Mouse (Mus musculus): Measurements from ENCODE around the gene Hsd3b4.
"Not testable (repeated sequence)": the region's sequence is repeated elsewhere in the genome, so short reads cannot be mapped to it uniquely, and the experiment has no call there.

Gene Hsd3b4

GRCm38 (mm10) chr3:98510414-98510813 is at the start of gene Hsd3b4:
Gene Hsd3b4, minus strand, starts transcription at chr3:98510514.
- not testable (repeated sequence) for DNase-seq (ENCODE audit: low spot score in 2 of 2)

- DNase-seq (ENCODE audit: low spot score in 2 of 2) = not testable (repeated sequence)
These were observed 40.5 kb upstream of the Hsd3b4 start for GRCm38 (mm10) chr3:98550832-98551231.

GRCm38 (mm10) chr3:98550215-98550614 is 39.9 kb upstream of the Hsd3b4 start:
- DNase-seq (ENCODE audit: low spot score in 2 of 2) = not testable (repeated sequence)

DNA sequence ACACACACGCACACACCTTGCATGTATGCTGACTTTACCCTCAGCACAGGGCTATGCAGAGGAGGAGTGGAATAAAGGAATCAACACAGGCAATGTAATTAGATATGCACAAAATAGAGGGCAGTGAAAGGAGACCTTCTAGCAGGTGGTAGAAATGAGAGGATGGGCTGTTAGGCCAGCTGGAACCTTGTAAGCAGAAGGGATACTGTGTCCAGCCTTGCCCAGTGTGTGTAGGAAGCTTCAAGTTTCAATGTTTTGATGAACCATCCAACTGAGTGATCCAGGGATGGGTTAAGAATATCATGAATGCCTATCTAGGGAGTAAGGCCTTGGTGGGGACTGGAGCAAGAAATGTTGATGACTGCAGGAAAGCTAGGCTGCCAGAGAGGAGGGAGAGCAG is 38.2 kb upstream of the Hsd3b4 start:
- DNase-seq (ENCODE audit: low spot score in 2 of 2) = not testable (repeated sequence)

DNA sequence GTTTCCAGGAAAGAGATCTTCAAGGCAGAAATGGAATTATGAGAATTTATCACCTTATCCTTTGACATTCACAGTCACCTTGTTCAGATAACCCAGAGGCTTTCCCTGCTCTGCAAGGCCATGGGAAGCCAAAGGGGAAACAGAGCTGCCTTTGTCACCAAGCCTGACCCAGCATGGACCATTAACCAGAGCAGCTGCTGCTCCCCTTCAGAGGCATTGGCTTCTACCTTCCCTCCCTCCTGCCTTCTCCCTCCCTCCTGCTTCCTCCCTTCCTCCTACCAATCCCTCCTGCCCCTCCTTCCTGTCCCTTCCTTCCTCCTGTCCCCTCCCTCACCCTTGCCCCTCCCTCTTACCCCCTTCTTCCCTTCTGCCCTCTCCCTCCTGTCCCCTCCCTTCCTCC is 37.3 kb upstream of the Hsd3b4 start:
- DNase-seq (ENCODE audit: low spot score in 2 of 2) = not testable (repeated sequence)

DNA sequence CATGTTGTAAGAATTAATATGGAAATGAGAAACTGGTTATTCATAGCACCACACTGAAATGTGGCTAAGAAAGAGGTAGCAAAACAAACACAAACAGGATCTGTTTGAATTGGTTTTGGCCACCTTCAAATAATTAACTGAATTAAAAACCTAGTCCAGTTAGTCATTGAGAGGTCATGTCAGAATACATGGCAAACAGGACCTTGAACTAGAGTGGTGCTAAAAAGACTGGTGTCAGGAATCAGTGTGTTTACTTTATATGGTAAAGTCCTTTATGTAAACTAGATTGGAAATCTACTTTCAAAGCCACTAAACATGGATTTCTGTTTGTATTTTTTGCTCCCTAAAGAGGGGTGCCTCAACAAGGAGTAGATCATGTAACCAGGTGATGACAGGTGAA is 14.7 kb upstream of the Hsd3b4 start:
- DNase-seq (ENCODE audit: low spot score in 2 of 2) = not testable (repeated sequence)

DNA sequence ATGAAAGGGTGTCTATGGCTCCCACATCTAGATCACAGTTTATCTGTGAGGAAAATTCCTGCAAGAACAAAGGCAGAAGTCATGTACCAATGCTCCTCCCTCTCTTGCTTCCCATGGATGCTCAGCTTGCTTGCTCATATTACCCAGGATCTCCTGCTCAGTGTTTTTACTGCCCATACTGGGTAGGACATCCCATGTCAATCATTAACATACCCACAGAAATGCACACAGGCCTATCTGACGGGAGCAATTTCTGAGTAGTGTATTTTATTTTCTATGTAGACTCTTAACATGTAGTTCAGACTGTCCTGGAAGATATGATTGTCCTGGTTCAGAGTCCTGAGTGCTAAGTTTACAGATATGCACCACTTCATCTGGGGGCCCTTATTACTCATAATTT is 14.2 kb upstream of the Hsd3b4 start:
- not testable (repeated sequence) for DNase-seq (ENCODE audit: low spot score in 2 of 2)

DNA sequence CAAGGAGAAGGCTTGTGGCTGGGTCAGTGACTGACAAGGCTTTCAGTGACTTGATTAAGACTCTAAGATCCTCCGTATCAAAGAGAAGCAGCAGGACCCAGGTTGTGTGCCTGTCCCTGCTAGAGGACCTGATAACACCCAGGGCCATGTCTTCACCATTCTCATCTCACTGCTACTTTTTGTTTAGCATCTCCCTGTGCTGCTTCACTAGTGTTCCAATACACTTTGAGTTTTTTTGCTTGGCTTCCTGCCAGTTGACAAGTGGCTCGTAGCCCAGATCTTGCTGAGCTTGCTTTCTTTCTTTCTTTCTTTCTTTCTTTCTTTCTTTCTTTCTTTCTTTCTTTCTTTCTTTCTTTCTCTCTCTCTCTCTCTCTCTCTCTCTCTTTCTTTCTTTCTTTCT is 12.5 kb upstream of the Hsd3b4 start:
- DNase-seq (ENCODE audit: low spot score in 2 of 2) = not testable (repeated sequence)

DNA sequence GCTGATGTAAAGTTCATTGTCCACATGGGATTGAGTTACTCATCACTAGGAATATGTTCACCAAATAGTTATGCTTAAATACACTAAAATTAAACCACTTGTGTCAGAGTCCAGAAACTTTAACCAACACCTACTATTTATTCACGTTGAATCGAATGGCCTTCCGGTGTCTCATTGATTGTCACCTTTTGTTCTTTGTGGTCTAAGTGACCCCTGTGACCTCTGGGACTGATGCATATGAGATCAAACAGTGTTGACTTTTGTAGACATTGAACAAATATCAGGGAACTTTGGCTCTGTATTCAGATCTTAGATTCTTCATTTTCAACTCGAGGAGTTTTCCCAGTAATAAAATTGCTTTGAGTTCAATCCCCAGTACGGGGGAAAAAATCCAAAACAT is 3.1 kb downstream of the Hsd3b4 start:
- DNase-seq (ENCODE audit: low spot score in 2 of 2) = not testable (repeated sequence)

DNA sequence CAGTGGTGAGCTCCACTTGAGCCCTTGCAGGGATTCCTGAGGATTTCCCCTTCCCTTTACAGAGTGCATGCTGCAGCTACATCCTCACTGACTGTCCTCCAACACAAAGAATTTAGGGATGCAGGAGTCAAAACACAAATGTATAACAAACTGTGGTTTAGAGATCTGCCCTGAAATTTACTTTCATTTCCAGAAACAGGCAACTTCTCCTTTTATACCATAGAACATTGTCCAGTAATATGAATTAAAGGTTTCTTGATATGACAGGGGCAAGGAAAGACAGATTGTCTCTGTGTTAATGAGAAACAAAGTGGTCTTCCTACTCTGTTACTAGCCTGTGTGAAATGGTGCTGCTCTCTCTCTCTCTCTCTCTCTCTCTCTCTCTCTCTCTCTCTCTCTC is 12.9 kb downstream of the Hsd3b4 start:
- not testable (repeated sequence) for DNase-seq (ENCODE audit: low spot score in 2 of 2)

DNA sequence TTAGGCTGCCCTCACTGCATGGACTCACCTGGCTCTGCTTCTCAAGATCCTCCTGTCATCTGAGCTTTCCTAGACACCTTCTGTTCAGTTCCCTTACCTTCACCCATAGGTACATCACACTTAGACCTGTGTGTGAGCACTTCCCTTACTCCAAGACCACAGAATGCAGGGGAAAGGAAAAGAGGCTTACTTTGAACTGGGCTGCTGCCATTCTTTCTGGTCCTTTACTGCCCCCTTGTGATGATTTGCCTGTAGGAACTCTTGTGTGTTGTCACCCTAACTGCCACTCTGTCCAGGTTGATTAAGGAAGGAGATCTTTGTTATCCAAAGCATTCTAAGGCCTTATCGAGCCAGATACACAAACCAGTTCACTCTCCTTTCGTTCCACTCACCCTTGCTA is 13.6 kb downstream of the Hsd3b4 start:
- DNase-seq (ENCODE audit: low spot score in 2 of 2) = not testable (repeated sequence)

DNA sequence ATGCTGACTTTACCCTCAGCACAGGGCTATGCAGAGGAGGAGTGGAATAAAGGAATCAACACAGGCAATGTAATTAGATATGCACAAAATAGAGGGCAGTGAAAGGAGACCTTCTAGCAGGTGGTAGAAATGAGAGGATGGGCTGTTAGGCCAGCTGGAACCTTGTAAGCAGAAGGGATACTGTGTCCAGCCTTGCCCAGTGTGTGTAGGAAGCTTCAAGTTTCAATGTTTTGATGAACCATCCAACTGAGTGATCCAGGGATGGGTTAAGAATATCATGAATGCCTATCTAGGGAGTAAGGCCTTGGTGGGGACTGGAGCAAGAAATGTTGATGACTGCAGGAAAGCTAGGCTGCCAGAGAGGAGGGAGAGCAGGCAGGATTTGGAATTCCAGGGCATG is 15.3 kb downstream of the Hsd3b4 start:
- not testable (repeated sequence) for DNase-seq (ENCODE audit: low spot score in 2 of 2)

GRCm38 (mm10) chr3:98494184-98494583 is 16.1 kb downstream of the Hsd3b4 start:
- not testable (repeated sequence) for DNase-seq (ENCODE audit: low spot score in 2 of 2)

- not testable (repeated sequence) for DNase-seq (ENCODE audit: low spot score in 2 of 2)
These were observed 38.8 kb downstream of the Hsd3b4 start for GRCm38 (mm10) chr3:98471499-98471898.

DNA sequence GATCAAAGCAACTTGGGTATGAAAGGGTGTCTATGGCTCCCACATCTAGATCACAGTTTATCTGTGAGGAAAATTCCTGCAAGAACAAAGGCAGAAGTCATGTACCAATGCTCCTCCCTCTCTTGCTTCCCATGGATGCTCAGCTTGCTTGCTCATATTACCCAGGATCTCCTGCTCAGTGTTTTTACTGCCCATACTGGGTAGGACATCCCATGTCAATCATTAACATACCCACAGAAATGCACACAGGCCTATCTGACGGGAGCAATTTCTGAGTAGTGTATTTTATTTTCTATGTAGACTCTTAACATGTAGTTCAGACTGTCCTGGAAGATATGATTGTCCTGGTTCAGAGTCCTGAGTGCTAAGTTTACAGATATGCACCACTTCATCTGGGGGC is 39.3 kb downstream of the Hsd3b4 start:
- not testable (repeated sequence) for DNase-seq (ENCODE audit: low spot score in 2 of 2)

DNA sequence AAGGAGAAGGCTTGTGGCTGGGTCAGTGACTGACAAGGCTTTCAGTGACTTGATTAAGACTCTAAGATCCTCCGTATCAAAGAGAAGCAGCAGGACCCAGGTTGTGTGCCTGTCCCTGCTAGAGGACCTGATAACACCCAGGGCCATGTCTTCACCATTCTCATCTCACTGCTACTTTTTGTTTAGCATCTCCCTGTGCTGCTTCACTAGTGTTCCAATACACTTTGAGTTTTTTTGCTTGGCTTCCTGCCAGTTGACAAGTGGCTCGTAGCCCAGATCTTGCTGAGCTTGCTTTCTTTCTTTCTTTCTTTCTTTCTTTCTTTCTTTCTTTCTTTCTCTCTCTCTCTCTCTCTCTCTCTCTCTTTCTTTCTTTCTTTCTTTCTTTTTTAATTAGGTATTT is 41.0 kb downstream of the Hsd3b4 start:
- not testable (repeated sequence) for DNase-seq (ENCODE audit: low spot score in 2 of 2)

GRCm38 (mm10) chr3:98457026-98457425 is 53.3 kb downstream of the Hsd3b4 start, which contains the start of gene Gm4450:
Gene Gm4450, minus strand, starts transcription at chr3:98457126.
- DNase-seq (ENCODE audit: low spot score in 2 of 2) = not testable (repeated sequence)

GRCm38 (mm10) chr3:98453786-98454185 is 56.5 kb downstream of the Hsd3b4 start:
- not testable (repeated sequence) for DNase-seq (ENCODE audit: low spot score in 2 of 2)

Data from frontal cortex, postnatal 10 days (tissue).